Mouse (Mus musculus) lung, postnatal 0 days (tissue): ENCODE measurements around the gene Atp6v1g2.

ENCODE experiments used
- CTCF ChIP-seq: IDR thresholded peaks from 2 replicates; pipeline ENCODE4 v1.5.1; 2016; ENCODE audit warnings: antibody characterized with exemption, mild to moderate bottlenecking
- EP300 ChIP-seq: IDR thresholded peaks from 2 replicates; pipeline ENCODE4 v1.6.1; 2016; ENCODE audit warnings: antibody characterized with exemption, mild to moderate bottlenecking, control low read depth

DNA sequence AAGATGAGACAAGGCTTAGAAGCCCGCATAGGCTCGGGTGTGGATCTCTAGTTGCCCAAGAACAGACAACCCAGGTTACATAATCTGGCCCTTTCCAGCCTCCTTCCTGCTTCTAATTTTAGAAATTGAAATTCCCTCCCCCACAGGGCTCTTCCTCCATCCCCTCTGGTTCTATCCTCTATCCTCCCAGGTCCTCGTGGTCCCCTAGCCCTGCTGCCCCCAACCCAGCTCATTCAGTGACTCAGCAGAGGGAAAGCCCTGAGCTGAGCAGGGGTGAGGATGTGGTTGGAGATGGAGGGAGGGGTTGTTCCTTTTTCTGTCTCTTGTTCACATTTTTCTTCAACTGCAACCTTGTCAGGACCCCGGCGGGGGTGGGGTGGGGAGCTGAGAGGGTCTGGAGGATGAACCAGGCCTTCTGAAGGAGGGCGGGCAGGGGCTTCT is 13.8 kb upstream of the Atp6v1g2 start:
- no peak for TF ChIP-seq CTCF
- no peak for TF ChIP-seq EP300
